Mouse (Mus musculus): ENCODE results near the gene Tsfm.
"Not testable (repeated sequence)": the region's sequence is repeated elsewhere in the genome, so short reads cannot be mapped to it uniquely, and the experiment has no call there.

Gene Tsfm

DNA sequence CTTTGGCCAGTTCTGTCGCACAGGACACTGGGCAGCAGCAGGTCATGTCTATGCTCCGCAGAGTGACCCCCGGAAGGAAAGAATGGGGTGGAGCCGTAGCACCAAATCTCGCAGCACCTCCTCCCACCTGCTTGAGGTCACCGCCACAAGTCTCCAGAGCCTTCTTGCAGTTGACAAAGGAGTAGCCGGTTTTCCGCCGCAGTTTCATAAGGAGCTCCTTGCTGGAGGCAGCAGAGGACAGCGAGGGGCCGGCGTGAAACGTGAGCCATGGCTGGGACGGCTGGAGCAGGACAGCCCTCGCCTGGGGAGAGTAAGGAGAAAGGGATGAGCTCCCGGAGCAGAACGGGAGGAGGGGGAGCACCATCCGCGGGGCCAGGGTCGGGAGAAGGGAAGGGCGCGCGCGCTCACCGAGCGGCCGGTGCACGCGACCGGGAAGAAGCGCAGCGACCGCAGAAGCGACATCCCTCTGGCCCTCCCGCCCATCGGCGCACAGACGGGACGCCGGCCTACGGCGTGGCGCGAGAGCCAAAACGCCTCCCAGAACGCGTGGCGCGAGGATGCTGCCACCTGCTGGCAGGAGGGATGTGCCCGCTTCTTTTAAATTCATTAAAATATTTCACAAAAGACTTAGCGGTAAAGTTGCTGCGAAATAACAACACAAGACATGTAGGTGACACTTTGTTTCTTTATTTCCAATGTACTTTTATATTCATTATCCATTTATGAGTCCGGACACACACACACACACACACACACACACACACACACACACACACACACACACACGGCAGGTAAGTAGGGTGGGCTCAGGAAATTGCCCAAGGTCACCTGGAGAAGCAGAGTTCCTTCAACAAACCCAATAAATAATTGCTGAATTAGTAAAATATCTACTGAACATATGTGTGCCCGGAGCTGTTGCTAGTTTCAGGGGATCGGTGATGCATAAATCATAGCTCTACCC is at the start of gene Tsfm:
TSS of gene Tsfm (minus strand) at position 505 of the 961 bp plus-strand sequence.
- peak; percentile 89 for DNase-seq (ENCODE audit: low read depth, low spot score)

GRCm38 (mm10) chr10:127079665-127080391 is 49.2 kb upstream of the Tsfm start:
- DNase-seq (ENCODE audit: low read depth, low spot score): no peak

DNA sequence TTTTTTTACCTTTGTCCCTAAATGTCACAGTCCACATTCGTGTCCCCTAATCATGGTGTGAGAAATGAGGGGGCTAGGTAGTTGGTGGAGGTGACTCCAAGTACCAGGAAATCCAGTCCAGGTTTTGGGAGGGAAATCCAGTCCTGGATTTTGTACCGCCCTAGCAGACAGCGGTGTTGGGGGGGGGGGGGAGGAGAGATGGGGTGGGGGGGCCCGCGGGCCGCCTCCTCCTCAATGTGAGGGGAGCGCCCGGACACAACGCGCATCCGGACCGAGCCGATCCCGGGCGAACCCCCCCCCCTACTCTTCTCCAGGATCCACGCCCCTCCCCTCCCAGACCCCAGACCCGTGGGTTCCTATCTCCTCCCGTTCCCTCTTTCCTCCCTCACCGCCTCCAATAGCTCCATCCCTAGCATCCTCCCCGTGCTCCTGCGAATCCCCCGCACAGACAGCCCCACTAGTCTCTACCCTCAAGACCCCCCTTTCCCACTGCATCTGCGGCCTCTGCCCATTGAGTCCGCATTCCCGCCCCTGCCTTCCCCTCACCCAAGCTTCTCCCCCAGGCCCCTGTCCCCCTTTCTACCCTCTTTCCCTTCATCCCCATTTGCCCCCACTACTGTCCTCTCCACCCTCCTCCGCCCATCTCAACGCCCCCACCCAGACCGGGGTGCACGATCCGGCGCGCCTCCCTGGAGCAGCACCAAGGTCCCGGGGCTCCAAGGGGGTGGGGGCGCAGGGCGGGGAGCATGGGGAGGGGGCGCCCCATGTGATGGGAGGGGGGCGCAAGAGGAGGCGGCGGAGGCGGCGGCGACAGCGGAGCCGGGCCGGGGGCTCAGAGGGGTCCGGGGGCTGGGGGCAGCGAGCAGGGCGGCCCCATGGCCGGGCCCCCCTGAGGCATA is 48.3 kb upstream of the Tsfm start:
- no peak for DNase-seq (ENCODE audit: low read depth, low spot score)

GRCm38 (mm10) chr10:127078001-127078676 is 47.5 kb upstream of the Tsfm start:
- DNase-seq (ENCODE audit: low read depth, low spot score): no peak

- no peak for DNase-seq (ENCODE audit: low read depth, low spot score)
Observed at GRCm38 (mm10) chr10:127077515-127077914, 46.9 kb upstream of the Tsfm start.

DNA sequence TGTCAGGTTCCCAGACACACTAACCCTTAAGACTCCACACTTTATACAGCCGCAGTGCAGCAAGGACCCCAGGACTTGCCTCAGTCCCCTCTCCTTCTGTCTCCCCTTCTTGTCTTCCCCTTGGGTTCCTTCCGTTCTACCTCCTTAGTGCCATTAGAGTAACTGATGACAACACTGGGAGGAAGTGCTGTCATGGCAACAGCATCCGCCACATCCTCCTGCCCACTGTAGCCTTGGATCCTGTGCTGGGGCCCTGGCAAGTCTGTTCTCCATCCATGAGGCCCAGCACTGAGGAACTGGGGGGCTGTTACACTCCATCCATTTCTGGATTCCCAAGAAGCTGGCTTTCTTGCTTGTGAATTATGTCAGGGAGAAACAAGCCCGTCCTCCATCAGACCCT is 45.4 kb upstream of the Tsfm start:
- DNase-seq (ENCODE audit: low read depth, low spot score): peak; percentile 89

- DNase-seq (ENCODE audit: low read depth, low spot score): no peak
Observed at GRCm38 (mm10) chr10:127075651-127076050, 45.0 kb upstream of the Tsfm start.

DNA sequence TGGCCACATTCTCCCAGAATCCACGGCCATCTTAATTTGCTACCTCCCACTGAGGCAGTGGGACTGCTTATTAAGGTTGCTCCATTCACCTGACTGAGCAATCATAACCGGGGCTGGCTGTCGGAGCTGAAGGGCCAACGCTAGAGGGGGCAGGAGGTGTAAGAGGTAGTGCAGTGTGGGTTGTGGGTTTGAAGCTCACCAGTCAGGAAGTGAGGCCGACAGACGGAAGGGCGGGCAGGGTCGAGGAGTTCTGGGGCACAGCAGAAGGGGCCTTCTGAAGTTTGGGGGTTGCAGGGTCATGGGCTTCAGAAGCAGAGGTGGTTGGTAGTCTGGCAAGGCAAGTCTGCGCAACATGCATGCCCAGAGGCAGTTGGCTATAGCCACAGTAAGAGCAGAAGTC is 44.4 kb upstream of the Tsfm start, which contains the start of gene Agap2:
TSS of gene Agap2 (plus strand) at position 205 of the 400 bp plus-strand sequence.
- DNase-seq (ENCODE audit: low read depth, low spot score): peak; percentile 89

DNA sequence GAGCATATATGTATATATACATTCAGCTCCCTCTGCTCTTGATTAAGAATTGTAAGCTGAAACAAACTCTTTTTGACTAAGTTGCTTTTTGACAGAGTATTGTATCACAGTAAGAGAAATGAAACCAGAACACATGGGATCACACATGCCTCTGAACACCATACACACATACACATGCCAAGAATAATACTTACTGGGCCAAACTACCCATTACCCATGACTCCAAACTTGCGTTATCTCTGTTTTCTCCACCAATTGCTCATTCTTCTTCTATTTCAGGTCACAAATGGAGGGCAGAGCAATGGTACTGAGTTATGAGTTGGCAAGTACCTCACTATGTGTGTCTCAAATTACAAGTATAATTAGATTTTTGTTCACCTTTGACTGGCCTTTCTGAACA is 43.3 kb upstream of the Tsfm start:
- DNase-seq (ENCODE audit: low read depth, low spot score): no peak

DNA sequence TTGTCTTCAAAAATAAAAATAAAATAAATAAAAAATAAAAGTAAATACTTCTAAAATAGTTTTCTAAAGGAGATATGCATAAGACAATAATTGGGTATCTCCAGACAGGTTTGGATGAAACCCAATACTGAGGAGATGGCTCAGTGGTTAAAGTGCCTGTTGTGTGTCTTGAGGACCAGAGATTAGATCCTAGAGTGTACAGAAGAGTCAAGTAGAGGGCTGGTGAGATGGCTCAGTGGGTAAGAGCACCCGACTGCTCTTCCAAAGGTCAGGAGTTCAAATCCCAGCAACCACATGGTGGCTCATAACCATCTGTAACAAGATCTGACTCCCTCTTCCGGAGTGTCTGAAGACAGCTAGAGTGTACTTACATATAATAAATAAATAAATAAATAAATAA is 42.3 kb upstream of the Tsfm start:
- not testable (repeated sequence) for DNase-seq (ENCODE audit: low read depth, low spot score)

DNA sequence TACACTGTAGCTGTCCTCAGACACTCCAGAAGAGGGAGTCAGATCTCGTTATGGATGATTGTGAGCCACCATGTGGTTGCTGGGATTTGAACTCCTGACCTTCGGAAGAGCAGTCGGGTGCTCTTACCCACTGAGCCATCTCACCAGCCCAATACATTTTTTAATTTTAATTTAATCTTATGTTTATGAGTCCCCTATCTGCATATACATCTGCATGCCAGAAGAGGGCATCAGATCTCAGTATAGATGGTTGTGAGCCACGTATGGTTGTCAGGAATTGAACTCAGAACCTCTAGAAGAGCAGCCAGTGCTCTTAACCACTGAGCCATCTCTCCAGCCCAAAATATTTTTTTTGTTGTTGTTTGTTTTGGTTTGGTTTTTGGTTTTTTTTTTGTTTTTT is 41.6 kb upstream of the Tsfm start:
- not testable (repeated sequence) for DNase-seq (ENCODE audit: low read depth, low spot score)

GRCm38 (mm10) chr10:127071203-127071602 is 40.6 kb upstream of the Tsfm start:
- DNase-seq (ENCODE audit: low read depth, low spot score): no peak

DNA sequence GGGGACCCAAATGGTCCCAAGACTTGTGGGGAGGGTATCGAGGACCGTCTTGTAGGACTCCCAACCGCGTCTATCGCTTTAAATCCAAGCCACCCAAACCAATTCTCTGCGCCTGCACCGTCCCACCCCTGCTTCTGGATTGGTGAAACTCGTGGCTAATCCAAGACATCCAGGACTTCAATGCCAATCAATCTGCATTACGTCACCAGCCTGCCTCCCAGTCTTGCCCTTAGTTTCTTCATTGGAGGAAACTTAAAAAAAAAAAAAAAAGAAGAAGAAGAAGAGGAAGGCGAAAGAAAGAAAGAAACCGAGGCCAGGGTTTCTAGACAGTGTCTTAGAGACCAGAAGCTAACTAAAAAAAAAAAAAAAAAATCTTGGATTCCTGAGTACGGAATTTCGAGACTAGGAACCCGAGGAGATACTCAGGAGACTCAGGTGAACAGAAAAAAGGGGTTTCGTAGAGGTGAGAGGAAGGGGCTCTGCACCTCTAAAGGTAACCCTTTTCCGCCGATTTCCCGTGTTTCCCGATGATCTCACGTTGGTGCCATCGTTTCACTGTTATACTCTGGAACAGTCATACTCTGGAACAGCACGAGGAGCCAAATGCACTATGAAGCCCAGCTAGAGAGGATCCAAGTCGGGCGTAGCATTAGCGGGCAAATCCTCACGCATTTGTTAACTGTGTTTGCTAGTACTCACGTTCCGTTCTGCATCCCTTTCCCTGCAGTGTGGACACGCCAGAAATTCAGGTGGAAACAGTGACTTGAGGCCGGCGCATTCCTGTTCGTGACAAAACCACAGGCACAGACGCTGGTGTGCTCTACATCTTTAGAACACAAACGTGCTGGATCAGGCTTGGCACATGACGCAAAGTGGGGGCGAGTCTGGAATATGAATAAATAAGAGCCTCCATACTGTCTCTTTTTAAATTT is 39.8 kb upstream of the Tsfm start, which contains the start of gene Tspan31:
TSS of gene Tspan31 (minus strand) at position 75 of the 932 bp plus-strand sequence.
- DNase-seq (ENCODE audit: low read depth, low spot score): peak; percentile 88

GRCm38 (mm10) chr10:127069281-127070189 is 38.9 kb upstream of the Tsfm start:
- no peak for DNase-seq (ENCODE audit: low read depth, low spot score)

DNA sequence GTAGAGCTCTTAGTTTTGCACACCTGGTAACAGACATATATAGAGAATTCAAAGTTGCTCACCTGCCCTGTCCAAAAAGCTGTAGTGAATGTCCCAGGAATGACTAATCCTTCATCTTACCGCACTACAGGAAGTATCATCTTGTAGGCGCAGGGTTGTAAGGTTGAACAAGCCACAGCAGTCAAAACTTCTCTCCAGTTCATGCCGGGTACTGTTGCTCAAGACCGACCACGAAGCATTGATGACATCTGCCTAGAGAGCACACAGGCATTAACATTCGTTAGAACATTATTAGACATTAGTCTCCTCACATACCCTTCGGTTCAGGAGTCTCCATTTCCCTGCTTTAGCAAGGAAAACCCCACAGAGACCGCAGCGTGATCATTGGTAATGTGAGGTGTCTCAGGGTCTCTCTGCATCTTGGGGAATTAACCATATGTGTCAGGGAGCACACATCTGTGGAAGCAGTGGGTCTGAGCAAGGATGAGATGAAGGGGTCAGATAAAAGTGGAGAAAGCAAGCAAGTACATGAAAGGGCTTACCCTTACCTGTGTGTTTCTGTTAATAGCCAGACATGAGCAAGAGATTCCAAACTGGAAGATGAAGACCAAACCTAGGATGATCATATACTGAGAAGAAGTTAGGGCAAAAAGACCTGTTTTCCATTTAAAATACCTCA is 37.9 kb upstream of the Tsfm start:
- no peak for DNase-seq (ENCODE audit: low read depth, low spot score)

DNA sequence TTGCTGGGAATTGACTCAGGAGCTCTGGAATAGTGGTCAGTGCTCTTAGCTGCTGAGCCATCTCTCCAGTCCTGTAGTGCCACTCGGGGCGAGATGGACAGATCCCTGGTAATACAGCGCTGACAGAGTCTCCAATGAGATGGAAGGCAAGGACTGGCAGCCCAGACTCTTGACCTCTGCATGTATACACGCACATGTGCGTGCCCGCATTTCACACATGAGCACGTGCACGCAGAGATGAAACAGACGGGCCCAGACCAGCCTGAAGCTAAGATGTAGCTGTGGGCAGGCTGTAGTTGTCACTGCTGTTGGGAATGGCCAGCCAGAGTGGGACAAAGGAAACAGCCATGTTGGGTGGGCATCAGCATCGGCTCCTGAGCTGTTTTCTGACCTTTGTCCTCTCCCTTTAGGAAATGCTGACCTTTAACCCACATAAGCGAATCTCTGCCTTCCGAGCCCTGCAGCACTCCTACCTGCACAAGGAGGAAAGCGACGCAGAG is 35.9 kb upstream of the Tsfm start:
- no peak for DNase-seq (ENCODE audit: low read depth, low spot score)

GRCm38 (mm10) chr10:127065981-127066380 is 35.3 kb upstream of the Tsfm start:
- DNase-seq (ENCODE audit: low read depth, low spot score): no peak
